Mouse (Mus musculus) layer of hippocampus, adult 9-11 months (tissue): ENCODE results near the gene Chmp5.

Experiments
- DNase-seq: peaks from one replicate; pipeline ENCODE4 v3.0.0; 2022

Chmp5 gene

DNA sequence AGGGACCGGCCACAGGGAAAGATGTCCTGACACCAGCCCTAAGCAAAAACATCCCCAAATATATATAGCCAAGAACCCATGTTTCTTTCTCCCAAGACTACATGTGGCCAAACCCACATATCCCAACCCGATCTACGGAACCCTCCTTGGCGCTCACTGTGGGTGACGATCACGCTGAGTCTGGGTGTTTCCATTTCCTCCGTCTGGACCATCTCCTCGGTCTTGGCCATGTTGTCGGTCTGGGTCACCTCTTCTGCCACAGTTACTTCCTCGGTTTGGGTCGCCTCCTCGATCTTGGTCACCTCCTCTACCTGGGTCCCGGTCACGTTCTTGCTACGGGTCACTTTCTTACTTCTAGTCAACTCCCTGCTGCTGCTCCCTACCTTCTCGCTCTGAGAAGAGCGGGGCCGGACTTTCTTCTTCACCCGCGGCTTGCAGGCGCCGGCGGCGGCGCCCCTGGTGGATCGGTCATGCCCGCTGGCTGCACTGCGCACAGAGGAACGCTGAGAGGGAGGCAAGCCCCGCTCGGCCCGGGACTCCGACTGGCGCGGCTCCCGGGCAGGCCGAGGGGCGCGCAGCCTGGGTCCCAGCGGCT, 545 bp upstream of the Chmp5 start:
- peak; percentile 51 for DNase-seq

DNA sequence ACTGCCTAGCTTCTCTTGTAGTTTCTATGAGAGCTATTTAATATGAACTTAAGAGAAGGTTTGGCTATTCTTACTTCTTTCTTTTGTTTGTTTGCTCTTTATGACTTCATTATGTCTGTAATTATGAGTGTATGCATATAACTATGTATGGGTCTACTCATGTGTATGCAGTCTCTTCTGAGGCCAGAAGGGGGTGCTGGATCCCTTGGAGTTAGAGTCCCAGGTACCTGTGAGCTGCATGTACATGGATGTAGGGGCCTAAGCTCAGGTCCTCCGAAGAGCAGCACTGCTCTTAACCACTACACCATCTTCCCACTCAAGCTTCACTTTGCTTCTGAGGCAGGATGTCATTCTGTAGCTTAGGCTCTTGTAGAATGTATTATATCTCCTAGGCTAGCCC, 5.3 kb downstream of the Chmp5 start:
- no peak for DNase-seq

- no peak for DNase-seq
Measured at GRCm38 (mm10) chr4:40955942-40956341, 7.7 kb downstream of the Chmp5 start.

DNA sequence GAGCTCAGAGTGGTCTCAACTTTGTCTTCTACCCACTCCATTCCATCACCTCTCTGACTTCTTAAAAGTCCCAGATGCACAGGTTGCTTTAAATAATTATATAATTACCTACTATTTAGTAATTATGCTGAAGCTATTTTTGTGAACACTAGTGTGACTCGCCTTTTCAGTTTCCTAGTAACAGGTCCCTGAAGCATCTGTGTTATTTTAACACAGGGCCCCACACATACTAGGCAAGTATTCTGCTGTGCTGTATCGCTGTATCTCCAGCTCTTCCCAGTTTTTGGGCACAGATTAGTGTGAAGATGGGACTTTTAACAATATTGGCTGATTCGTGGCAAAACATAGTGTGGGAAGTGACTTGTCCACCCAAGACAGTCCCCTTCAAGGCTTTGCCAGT, 15.3 kb downstream of the Chmp5 start:
- DNase-seq: peak; percentile 52

GRCm38 (mm10) chr4:40969161-40969560, 21.0 kb downstream of the Chmp5 start:
- no peak for DNase-seq

DNA sequence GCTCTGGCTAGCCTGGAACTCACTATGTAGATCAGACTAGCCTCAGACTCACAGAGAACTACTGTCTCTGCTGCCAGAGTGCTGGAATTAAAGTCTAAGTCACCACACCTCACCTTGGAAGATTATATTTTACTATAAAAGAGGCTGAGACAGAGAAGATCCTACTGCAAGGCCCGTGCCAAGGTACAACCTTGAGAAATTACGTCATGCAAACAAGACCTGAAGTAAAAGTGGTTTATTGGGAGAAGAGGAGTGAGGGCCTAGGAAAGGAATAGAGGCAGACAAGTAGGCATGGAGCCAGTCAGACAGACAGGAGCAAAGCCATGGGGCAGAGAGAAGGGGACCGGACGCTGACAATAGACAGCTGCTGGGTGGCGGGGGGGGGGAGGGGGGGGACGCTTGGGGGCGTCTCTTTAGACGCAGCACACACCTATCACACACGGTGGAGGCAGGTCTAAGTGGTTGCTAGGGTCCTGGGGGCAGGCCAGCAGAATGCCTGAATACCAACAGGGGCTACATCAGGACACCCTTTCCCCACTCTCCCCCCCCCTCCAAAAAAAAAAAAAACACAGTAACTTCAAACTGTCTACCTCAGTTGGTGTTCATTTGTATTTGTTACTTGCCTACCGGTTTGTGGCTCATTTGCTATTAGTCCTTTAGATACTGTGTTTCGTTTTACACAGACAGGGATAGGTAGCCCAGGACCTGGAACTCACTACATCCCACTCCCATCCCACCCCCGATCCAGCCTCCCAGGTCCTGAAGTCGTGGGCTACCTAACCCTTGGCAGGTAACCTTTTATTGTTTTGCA, 21.8 kb downstream of the Chmp5 start:
- DNase-seq: no peak

DNA sequence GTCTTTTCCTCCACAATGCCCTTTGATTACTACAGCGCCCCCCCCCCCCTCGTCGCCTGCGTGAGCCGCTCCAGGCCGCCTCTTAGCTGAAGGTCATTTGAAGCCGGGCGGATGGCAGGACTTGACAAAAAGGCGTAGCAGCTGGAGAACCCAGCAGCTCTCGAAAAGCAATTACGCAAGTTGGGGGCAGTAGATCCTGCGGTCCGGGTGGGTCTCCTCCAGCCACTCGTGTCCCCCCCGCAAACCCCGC, 22.3 kb downstream of the Chmp5 start:
- DNase-seq: no peak

DNA sequence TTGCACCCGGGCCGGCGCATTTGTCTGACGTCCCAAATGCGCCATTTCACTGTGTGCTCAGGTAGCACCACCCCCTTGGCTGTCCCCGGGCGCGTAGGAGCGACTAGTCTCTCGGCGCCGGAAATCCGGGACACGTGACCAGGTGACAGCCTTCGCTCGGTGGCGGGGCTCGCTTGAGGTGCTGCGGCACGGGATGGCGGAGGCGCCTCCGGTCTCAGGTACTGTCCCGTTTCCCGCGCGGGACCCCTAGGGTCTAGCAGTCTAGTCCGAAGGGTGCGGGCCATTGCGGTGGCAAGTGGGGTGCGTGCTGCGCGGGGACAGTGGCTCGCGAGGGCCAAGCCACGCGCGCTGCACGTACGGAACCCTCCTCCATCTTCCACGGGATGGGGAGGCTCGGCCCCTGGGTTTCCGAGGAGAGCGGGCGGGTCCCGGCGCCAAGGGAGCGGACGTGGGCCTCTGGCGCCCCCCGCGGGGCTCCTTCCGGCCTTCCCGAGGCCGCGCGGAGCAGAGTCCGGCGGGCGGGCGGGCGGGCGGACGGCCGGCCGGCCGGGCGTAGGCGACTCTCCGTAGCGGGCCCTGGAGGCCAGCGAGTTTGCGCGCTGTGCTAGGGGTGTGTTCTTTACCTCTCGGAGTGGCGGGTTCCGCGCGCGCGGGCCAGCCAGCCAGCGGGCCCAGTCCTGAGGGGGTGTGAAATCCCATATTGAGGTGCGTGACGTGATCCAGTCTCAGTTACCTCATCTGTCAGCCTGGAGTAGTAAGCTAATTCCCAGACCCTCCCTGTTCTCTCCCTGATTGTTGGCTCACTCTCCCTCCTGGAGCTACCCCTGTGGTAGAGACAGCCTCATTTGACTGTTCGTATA, 22.9 kb downstream of the Chmp5 start, which contains the start of gene Nfx1:
Gene Nfx1 (plus strand): TSS at position 65 of the 860 bp plus-strand sequence.
- DNase-seq: peak; percentile 97

GRCm38 (mm10) chr4:40971744-40972143, 23.5 kb downstream of the Chmp5 start:
- DNase-seq: no peak

DNA sequence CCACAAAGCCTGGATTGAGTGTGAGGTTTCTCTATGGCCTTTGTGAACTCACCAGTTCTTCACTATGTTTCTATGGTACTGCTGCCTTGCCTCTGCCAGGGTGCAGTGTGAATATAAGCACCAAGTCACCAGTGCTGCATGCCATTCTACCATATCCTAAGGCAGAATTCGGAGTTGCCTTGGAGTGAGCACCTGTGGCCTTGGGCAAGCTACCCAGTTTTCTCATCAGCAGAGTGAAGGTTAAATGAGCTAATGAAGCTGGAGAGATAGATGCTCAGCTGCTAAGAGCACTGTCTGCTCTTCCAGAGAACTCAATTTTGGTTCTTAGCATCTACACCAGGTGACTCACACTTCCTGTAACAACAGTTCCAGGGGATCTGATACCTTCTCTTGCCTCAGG, 25.8 kb downstream of the Chmp5 start:
- DNase-seq: no peak

GRCm38 (mm10) chr4:40975678-40976077, 27.5 kb downstream of the Chmp5 start:
- DNase-seq: no peak

GRCm38 (mm10) chr4:40976651-40977050, 28.4 kb downstream of the Chmp5 start:
- DNase-seq: no peak

- DNase-seq: no peak
Measured at GRCm38 (mm10) chr4:40979430-40979829, 31.2 kb downstream of the Chmp5 start.

GRCm38 (mm10) chr4:40982486-40982885, 34.3 kb downstream of the Chmp5 start:
- DNase-seq: no peak

DNA sequence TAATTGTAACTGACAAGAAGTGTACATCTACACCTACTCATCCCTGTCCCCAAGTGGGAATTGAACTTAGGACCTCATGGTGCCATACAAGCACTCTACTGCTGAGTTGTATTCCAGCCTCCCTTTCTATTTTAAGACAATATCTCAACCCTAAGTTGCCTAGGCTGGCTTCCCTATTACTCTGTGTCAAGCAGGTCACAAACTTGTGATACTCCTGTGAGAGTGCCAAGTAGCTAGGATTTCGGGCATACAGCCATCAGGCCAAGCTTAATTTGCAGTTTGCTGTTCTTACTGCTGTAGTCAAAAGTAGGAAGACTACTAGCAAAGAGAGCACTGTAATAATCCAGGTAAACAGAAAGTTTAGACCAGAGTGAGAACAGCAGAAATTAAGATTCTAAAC, 35.5 kb downstream of the Chmp5 start:
- no peak for DNase-seq

- DNase-seq: no peak
Measured at GRCm38 (mm10) chr4:40989633-40990032, 41.4 kb downstream of the Chmp5 start.

- DNase-seq: no peak
Measured at GRCm38 (mm10) chr4:40996302-40996701, 48.1 kb downstream of the Chmp5 start.

DNA sequence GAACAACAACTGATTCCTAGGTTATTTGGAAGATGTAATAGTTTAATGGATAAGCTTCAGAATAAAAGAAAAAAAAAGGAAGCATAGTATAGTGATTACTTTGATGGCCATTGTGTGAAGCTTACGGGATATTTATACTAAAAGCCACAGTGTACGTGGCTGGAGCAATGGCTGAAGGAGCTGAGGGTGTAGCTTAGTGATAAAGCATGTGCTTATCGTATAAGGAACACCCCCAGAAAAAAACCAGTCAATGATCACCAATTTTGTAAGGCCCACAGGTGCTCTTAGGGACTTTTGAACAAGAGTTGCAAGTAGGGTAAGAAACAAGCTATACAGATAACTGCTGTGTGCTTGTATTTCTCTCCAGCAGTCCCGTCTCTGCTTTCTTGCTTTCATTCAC, 49.7 kb downstream of the Chmp5 start:
- no peak for DNase-seq

- no peak for DNase-seq
Measured at GRCm38 (mm10) chr4:41000271-41000670, 52.1 kb downstream of the Chmp5 start.

DNA sequence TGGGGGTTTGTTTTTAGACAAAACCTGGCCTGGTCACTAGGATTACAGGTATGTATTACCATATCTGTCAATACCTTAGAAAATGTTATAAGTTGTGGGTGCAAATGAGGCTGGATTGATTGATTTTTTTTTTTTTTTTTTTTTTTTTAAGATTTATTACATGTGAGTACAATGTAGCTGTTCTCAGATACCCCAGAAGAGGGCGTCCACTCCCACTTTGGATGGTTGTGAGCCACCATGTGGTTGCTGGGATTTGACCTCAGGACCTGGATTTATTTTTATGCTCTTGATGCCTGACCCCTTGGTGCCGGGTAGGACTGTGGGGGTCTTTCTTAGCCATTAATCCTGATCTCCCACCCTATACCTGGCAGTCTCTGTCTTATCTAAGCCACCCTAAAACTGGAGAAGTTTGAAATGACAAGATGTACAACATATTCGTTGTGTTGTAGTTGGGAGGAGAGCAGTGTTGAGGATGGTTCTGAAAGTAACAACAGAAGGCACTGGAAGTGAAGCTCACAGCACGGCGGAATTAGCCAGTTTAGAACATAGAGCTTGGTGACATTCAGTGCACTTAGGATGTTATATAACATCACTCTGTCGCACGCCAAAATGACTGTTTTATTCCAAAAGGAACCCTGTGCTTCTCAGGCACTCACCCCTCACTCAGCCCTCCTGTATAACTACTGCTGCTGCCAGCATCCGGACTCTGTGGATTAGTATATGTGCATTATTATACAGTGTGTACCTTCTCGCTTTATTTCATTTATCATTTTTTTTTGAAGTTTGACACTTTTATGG, 52.8 kb downstream of the Chmp5 start:
- DNase-seq: peak; percentile 18

- DNase-seq: no peak
Measured at GRCm38 (mm10) chr4:41013351-41013750, 65.1 kb downstream of the Chmp5 start.
